Mouse (Mus musculus) kidney, adult 2 months (tissue): ENCODE results near the gene Asb1. TPM values are rescaled to one million over a fixed set of nuclear protein-coding genes. Genes with fewer than 3 reads are reported as not detected.

Experiments
- DNase-seq: peaks from one replicate; pipeline ENCODE4 v3.0.0; 2021
- H3K27ac ChIP-seq: fragments of 200-500 bp; 2 replicates; pipeline ENCODE4 v1.5.1; 2012; ENCODE audit warnings: low read depth, low read length, control low read depth, inconsistent platforms; ENCODE audit not compliant: insufficient read depth
- H3K27me3 ChIP-seq: fragments of 200-500 bp; replicated peaks from 2 replicates; pipeline ENCODE4 v1.6.1; 2012; ENCODE audit warnings: mild to moderate bottlenecking, moderate library complexity, low read length, inconsistent platforms; ENCODE audit not compliant: control insufficient read depth, insufficient read depth
- H3K36me3 ChIP-seq: fragments of 200-500 bp; 2 replicates; pipeline ENCODE4 v1.6.1; 2012; ENCODE audit warnings: mild to moderate bottlenecking, moderate library complexity, low read length, inconsistent platforms; ENCODE audit not compliant: control insufficient read depth, insufficient read depth
- H3K4me1 ChIP-seq: fragments of 200-500 bp; 2 replicates; pipeline ENCODE4 v1.6.1; 2011; ENCODE audit warnings: low read length; ENCODE audit not compliant: control insufficient read depth, insufficient read depth
- H3K4me3 ChIP-seq: fragments of 200-500 bp; 2 replicates; pipeline ENCODE4 v1.5.1; 2011; ENCODE audit warnings: mild to moderate bottlenecking, low read depth, low read length, control low read depth; ENCODE audit not compliant: insufficient read depth
- CTCF ChIP-seq: fragments of 200-500 bp; conservative IDR thresholded peaks from 2 replicates; pipeline ENCODE4 v1.5.1; 2011; ENCODE audit warnings: low read depth, mild to moderate bottlenecking, control low read depth, low read length, moderate library complexity, mixed read lengths; ENCODE audit not compliant: insufficient read depth, insufficient read length
- POLR2A ChIP-seq: fragments of 200-500 bp; IDR thresholded peaks from one replicate; pipeline ENCODE4 v1.6.1; 2011; ENCODE audit warnings: low read depth, low read length, control low read depth
- WGBS: fragments of 180-500 bp; shearing (Covaris S2); methylation state at CpG from one replicate; pipeline ENCODE4 v1.1.7; 2018; 5-methylcytosine and 5-hydroxymethylcytosine counted together
- polyA plus RNA-seq: library from polyadenylated mRNA; depleted of rRNA; stranded (reverse); fragments of >200 nt; gene quantifications from 2 replicates; pipeline ENCODE4 v1.2.3, GENCODE M21; 2012; rRNA removed

Asb1 gene
- polyA plus RNA-seq, 1 experiment, result 7.6 TPM

GRCm38 (mm10) chr1:91605632-91606031, 65.3 kb downstream of the Asb1 start:
- Histone ChIP-seq H3K4me3 (no peak overlapping the region), H3K4me1 (no peaks in the 10 kb centered on the region), H3K36me3 (no peaks in the 10 kb centered on the region), H3K27me3 (no peaks in the 10 kb centered on the region), H3K27ac (no peak overlapping the region)
- WGBS, result 71% methylated on average over 14 of the region's 14 CpGs
- DNase-seq, result no peak
- TF ChIP-seq CTCF (no peak), POLR2A (no peak)

GRCm38 (mm10) chr1:91606701-91607100, 66.4 kb downstream of the Asb1 start:
- Histone ChIP-seq H3K27ac (no peak overlapping the region), H3K4me1 (no peaks in the 10 kb centered on the region), H3K27me3 (no peaks in the 10 kb centered on the region), H3K4me3 (no peak overlapping the region), H3K36me3 (no peaks in the 10 kb centered on the region)
- DNase-seq, result no peak
- WGBS, result 95% methylated on average over 7 of the region's 7 CpGs
- no peak for TF ChIP-seq POLR2A
- no peak for TF ChIP-seq CTCF

DNA sequence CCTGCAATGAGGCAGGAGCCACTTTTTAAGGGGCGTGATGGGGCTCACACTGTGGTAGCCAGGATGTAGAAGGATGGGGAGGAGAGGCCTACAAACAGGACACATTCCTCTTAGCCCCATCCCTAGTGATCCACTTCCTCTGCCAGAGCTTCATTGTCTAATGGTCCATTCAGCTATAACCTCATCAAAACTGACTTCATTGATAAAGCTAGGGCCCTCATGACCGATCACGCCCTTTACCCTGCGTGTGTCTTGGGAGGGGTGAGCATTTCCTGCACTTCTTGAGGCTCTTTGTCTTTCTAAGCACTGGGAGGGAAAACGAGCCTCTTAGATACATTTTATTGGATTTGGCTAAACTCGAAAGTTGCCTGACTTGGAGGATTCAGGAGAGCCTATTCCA, 66.8 kb downstream of the Asb1 start:
- no peaks in the 10 kb centered on the region for H3K36me3 ChIP-seq
- no peaks in the 10 kb centered on the region for H3K4me1 ChIP-seq
- H3K27me3 ChIP-seq, result no peaks in the 10 kb centered on the region
- TF ChIP-seq POLR2A (no peak), CTCF (no peak)
- WGBS, result 83% methylated on average over 6 of the region's 6 CpGs
- no peak overlapping the region for H3K27ac ChIP-seq
- no peak for DNase-seq
- no peak overlapping the region for H3K4me3 ChIP-seq

Other genes with a start within 250 kb of the Asb1 start
- 113 and 125 TPM in 2 replicates for gene Scly, start 242.2 kb upstream of the Asb1 start, polyA plus RNA-seq
- 0.05 and 0.15 TPM in 2 replicates for gene Espnl, start 218.5 kb upstream of the Asb1 start, polyA plus RNA-seq
- gene Klhl30, start 189.5 kb upstream of the Asb1 start, polyA plus RNA-seq, result 1.0 and 1.5 TPM in 2 replicates
- 0.14 and 0.19 TPM in 2 replicates for gene Erfe, start 174.1 kb upstream of the Asb1 start, polyA plus RNA-seq
- 42.6 and 47.9 TPM in 2 replicates for gene Ilkap, start 141.7 kb upstream of the Asb1 start, polyA plus RNA-seq
- 64.1 and 66.7 TPM in 2 replicates for gene Hes6, start 126.5 kb upstream of the Asb1 start, polyA plus RNA-seq
- 5.6 and 6.8 TPM in 2 replicates for gene Per2, start 81.2 kb upstream of the Asb1 start, polyA plus RNA-seq
- gene Traf3ip1, start 45.9 kb upstream of the Asb1 start, polyA plus RNA-seq, result 9.8 and 11.2 TPM in 2 replicates